16 mouse cellular contexts compared by ENCODE assay signal in genomic region chr15:85143747-85144146, GRCm38 (mm10). TPM values are rescaled to one million over a fixed set of nuclear protein-coding genes. Genes with fewer than 3 reads are reported as not detected.
DNase-seq lines count a peak whose midpoint lies in the region; ATAC-seq and TF ChIP-seq lines count a peak whose summit lies in the region.
"Had no signal": no experiment of that assay in that cellular context is flagged by ENCODE, and none has a peak within 500 bp of the region (broad histone marks: within the 10 kb centered on the region; RNA-seq: fewer than 3 reads in every experiment).

No protein-coding gene starts in this region.

- no peak for ATAC-seq in midbrain, postnatal 0 days (ENCODE audit: low FRiP score)
- ATAC-seq in midbrain, embryonic 13.5 days = no peak
- ATAC-seq: lung, postnatal 0 days had no signal

- no peaks in the 10 kb centered on the region for H3K4me1 ChIP-seq in midbrain, postnatal 0 days (ENCODE audit: insufficient read depth, low read length)
- H3K4me1 ChIP-seq in midbrain, embryonic 13.5 days (replicated peaks) = peaks cover 6% of the 10 kb centered on the region; the same call in 1 of the 2 replicates

- no peak overlapping the region for H3K27ac ChIP-seq in midbrain, postnatal 0 days (ENCODE audit: low read depth, low read length)
- no peak overlapping the region for H3K27ac ChIP-seq in midbrain, embryonic 13.5 days

- intact Hi-C loops in left cerebral cortex, postnatal 4 days (cut with DNase I) = no loop called here

- peak; percentile 1 for DNase-seq in adrenal gland, postnatal 10 days
- DNase-seq in adrenal gland, postnatal 4 days (ENCODE audit: low spot score in 2 of 2) = no peak
- peak; percentile 2 for DNase-seq in kidney, adult 18-20 months
- no peak for DNase-seq in kidney, postnatal 14 days
- DNase-seq in midbrain, postnatal 0 days (ENCODE audit: low spot score) = no peak
- DNase-seq in brain, embryonic 14.5 days (ENCODE audit: low read depth) = no peak
- no peak for DNase-seq in left cerebral cortex, postnatal 4 days
- DNase-seq: heart, postnatal 14 days; kidney, adult 11 months; thymus, adult 18-20 months had no signal

- no peaks in the 10 kb centered on the region for H3K27me3 ChIP-seq in midbrain, postnatal 0 days (ENCODE audit: insufficient read depth, low read length)
- no peaks in the 10 kb centered on the region for H3K27me3 ChIP-seq in midbrain, embryonic 13.5 days

- H3K9me3 ChIP-seq in midbrain, postnatal 0 days (ENCODE audit: low read length) = no peaks in the 10 kb centered on the region
- H3K9me3 ChIP-seq in midbrain, embryonic 13.5 days = no peaks in the 10 kb centered on the region

- H3K36me3 ChIP-seq in midbrain, postnatal 0 days (ENCODE audit: insufficient read depth, low read length) = no peaks in the 10 kb centered on the region
- no peaks in the 10 kb centered on the region for H3K36me3 ChIP-seq in midbrain, embryonic 13.5 days

- H3K9ac ChIP-seq in midbrain, postnatal 0 days (replicated peaks; ENCODE audit: low read length, poor library complexity, severe bottlenecking) = no peak overlapping the region
- H3K9ac ChIP-seq in midbrain, embryonic 13.5 days (replicated peaks) = no peak overlapping the region

- peak; percentile 33 for TF ChIP-seq CTCF in midbrain, postnatal 0 days (IDR thresholded peaks at IDR 0.05)
- peak; percentile 4; the same call in 1 of the 2 replicates for TF ChIP-seq CTCF in brain, embryonic 14.5 days (IDR thresholded peaks at IDR 0.05; ENCODE audit: borderline replicate concordance, extremely low read depth, insufficient read depth, insufficient read length)

- WGBS in midbrain, postnatal 0 days = 93% methylated on average over 1 of the region's 1 CpGs
- 97% methylated on average over 1 of the region's 1 CpGs for WGBS in midbrain, embryonic 13.5 days

- TF ChIP-seq POLR2A in brain, embryonic 14.5 days (IDR thresholded peaks at IDR 0.05; ENCODE audit: borderline replicate concordance, extremely low read depth, insufficient read depth, insufficient read length, poor library complexity, severe bottlenecking) = no peak

- H3K4me2 ChIP-seq in midbrain, postnatal 0 days (ENCODE audit: low read depth, low read length, poor library complexity, severe bottlenecking) = no peak overlapping the region
- no peak overlapping the region for H3K4me2 ChIP-seq in midbrain, embryonic 13.5 days (replicated peaks)

- no peak overlapping the region for H3K4me3 ChIP-seq in midbrain, postnatal 0 days (ENCODE audit: low read depth, low read length)
- H3K4me3 ChIP-seq in midbrain, embryonic 13.5 days (replicated peaks) = no peak overlapping the region

RNA-seq across cellular contexts. Expression of gene Ribc2, which starts 11.9 kb away (rescaled TPM):
- total RNA-seq in adrenal gland, postnatal 10 days (2021) = not detected
- not detected for total RNA-seq in adrenal gland, postnatal 4 days (2021)
- 0.77 TPM in 1 of 2 replicates, not detected in the other for total RNA-seq in midbrain, postnatal 0 days (2014; rRNA removed)
- polyA plus RNA-seq in midbrain, postnatal 0 days (2015; fragmentation: Nextera tagmentation; extraction: Ambion mirVana) = 0.80 and 0.93 TPM in 2 replicates
- 0.43 and 0.62 TPM in 2 replicates for polyA plus RNA-seq in midbrain, embryonic 13.5 days (2015; fragmentation: Nextera tagmentation; extraction: Ambion mirVana)
- polyA plus RNA-seq in brain, embryonic 14.5 days (2012; rRNA removed) = 0.47 and 0.59 TPM in 2 replicates
- total RNA-seq in left cerebral cortex, postnatal 4 days (2021) = under 1 TPM; 0.24 to 0.30 TPM
- total RNA-seq: adrenal gland, adult 18-20 months; gastrocnemius, postnatal 4 days; heart, postnatal 14 days; left cerebral cortex, postnatal 36 days; megakaryocyte-erythroid progenitor cell, adult 5-6 weeks had no signal

RNA-seq across cellular contexts. Expression of gene Smc1b, which starts 12.0 kb away (rescaled TPM):
- total RNA-seq in adrenal gland, postnatal 10 days (2021) = under 1 TPM; 0.27 to 0.33 TPM
- under 1 TPM; 0.39 to 0.79 TPM for total RNA-seq in adrenal gland, postnatal 4 days (2021)
- 0.60 and 0.66 TPM in 2 replicates for total RNA-seq in midbrain, postnatal 0 days (2014; rRNA removed)
- 0.18 and 0.39 TPM in 2 replicates for polyA plus RNA-seq in midbrain, postnatal 0 days (2015; fragmentation: Nextera tagmentation; extraction: Ambion mirVana)
- polyA plus RNA-seq in midbrain, embryonic 13.5 days (2015; fragmentation: Nextera tagmentation; extraction: Ambion mirVana) = 0.07 and 0.08 TPM in 2 replicates
- polyA plus RNA-seq in brain, embryonic 14.5 days (2012; rRNA removed) = 0.04 and 0.14 TPM in 2 replicates
- total RNA-seq in left cerebral cortex, postnatal 4 days (2021) = under 1 TPM; 0.08 to 0.16 TPM
- total RNA-seq: adrenal gland, adult 18-20 months; left cerebral cortex, postnatal 36 days; megakaryocyte-erythroid progenitor cell, adult 5-6 weeks had no signal
- polyA plus RNA-seq: lung, postnatal 0 days had no signal

Comparison
In these comparisons a context has a peak if more than half of its experiments do, and no peak if none do; other contexts are left out.
1. DNase-seq: peak in adrenal gland, postnatal 10 days (single experiment) and kidney, adult 18-20 months (single experiment); none in adrenal gland, postnatal 4 days (0 of 2), kidney, postnatal 14 days (single experiment), midbrain, postnatal 0 days (single experiment), brain, embryonic 14.5 days (single experiment) and left cerebral cortex, postnatal 4 days (single experiment).